Mouse (Mus musculus) forebrain, embryonic 13.5 days (tissue): Measurements from ENCODE around the gene Mzt1. TPM values are rescaled to one million over a fixed set of nuclear protein-coding genes. Genes with fewer than 3 reads are reported as not detected.

Experiments
- ATAC-seq: fragments of 200-750 bp; cut with Nextera tagmentation; 2 replicates; pipeline ENCODE4 v1.8.0; 2017
- H3K27ac ChIP-seq: fragments of 300-500 bp; sonication (generic); 2 replicates; pipeline ENCODE4 v1.5.1; 2015; ENCODE audit warnings: inconsistent platforms, mild to moderate bottlenecking, moderate library complexity
- H3K27me3 ChIP-seq: fragments of 300-500 bp; sonication (generic); 2 replicates; pipeline ENCODE4 v1.6.1; 2015; ENCODE audit warnings: mild to moderate bottlenecking, inconsistent platforms
- H3K36me3 ChIP-seq: fragments of 300-500 bp; sonication (generic); 2 replicates; pipeline ENCODE4 v1.6.1; 2015; ENCODE audit warnings: mild to moderate bottlenecking, inconsistent platforms; ENCODE audit not compliant: poor library complexity, severe bottlenecking
- H3K4me1 ChIP-seq: fragments of 300-500 bp; sonication (generic); 2 replicates; pipeline ENCODE4 v1.6.1; 2015; ENCODE audit warnings: inconsistent platforms
- H3K4me2 ChIP-seq: fragments of 300-500 bp; sonication (generic); 2 replicates; pipeline ENCODE4 v1.6.1; 2015; ENCODE audit warnings: inconsistent platforms, mild to moderate bottlenecking, moderate library complexity
- H3K4me3 ChIP-seq: fragments of 300-500 bp; sonication (generic); 2 replicates; pipeline ENCODE4 v1.5.1; 2015; ENCODE audit warnings: mild to moderate bottlenecking, inconsistent platforms
- H3K9ac ChIP-seq: fragments of 300-500 bp; sonication (generic); 2 replicates; pipeline ENCODE4 v1.6.1; 2015; ENCODE audit warnings: mild to moderate bottlenecking, inconsistent platforms
- H3K9me3 ChIP-seq: fragments of 300-500 bp; sonication (generic); replicated peaks from 2 replicates; pipeline ENCODE4 v1.6.1; 2016; ENCODE audit warnings: inconsistent platforms
- WGBS: fragments of 180-500 bp; shearing (Covaris S2); methylation state at CpG from one replicate; pipeline ENCODE4 v1.1.7; 2015; 5-methylcytosine and 5-hydroxymethylcytosine counted together
- polyA plus RNA-seq: library from polyadenylated mRNA; unstranded; fragments of >200 nt; fragmentation: Nextera tagmentation; extraction: Ambion mirVana; gene quantifications from 2 replicates; pipeline ENCODE4 v1.2.1, GENCODE M21; 2015

Mzt1 gene
- 131 and 146 TPM in 2 replicates for polyA plus RNA-seq

DNA sequence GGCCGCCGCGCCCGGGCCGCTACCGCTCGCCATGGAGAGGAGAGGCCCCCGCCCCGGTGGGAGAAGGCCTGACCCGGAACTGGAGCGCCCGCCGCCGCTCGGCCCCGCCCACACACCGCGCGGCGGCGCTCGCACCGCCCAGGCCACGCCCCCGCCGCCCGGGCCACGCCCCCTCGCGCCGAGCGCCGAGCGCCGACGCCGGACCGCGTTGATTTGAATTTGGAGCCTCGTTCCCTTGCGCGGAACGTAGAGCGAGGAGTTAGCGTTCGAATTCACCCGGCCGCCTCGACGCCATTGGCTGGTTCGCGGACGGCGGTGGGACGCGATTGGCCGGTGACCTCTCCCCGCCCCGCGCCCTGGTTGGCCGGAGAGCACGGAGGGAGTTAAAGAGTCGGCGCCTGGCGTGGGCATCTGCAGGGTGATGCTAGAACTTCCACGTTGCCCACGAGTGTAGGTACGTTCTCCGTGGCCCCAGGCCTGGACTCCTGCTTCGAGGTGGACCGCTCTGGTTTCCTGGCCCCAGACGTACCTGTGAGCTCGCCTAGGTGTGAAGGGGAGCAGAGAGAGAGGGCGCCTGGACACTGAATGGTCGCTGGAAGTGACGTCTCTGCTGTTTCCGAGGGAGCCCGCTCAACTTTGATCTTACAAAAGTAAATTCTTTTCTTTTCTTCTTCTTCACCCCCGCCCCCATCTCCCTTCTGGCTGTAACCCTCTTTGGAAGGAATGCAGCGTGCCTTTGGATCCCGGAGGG is at the start of gene Mzt1, which contains the start of gene Bora:
Gene Mzt1, minus strand, starts transcription at position 104 of the 751 bp plus-strand sequence.
Gene Bora, plus strand, starts transcription at position 192 of the 751 bp plus-strand sequence.
- Histone ChIP-seq H3K36me3 (peaks cover 1% of the 10 kb centered on the region; the same call in 1 of the 2 replicates), H3K4me3 (peak within 1 kb of the TSS; percentile 99), H3K9ac (peak within 1 kb of the TSS; percentile 96), H3K27ac (peak within 1 kb of the TSS; percentile 83), H3K4me1 (peaks cover 35% of the 10 kb centered on the region), H3K27me3 (no peaks in the 10 kb centered on the region), H3K4me2 (peak within 1 kb of the TSS; percentile 78), H3K9me3 (no peaks in the 10 kb centered on the region)
- under 1% methylated on average over 61 of the region's 81 CpGs for WGBS
- ATAC-seq = peak; percentile 96

- no peak overlapping the region for H3K27ac ChIP-seq
- H3K27me3 ChIP-seq = no peaks in the 10 kb centered on the region
- no peak overlapping the region for H3K4me2 ChIP-seq
- WGBS = 92% methylated on average over 7 of the region's 7 CpGs
- H3K9me3 ChIP-seq = no peaks in the 10 kb centered on the region
- peaks cover 74% of the 10 kb centered on the region for H3K36me3 ChIP-seq
- no peak for ATAC-seq
- H3K9ac ChIP-seq = no peak overlapping the region
- no peak overlapping the region for H3K4me3 ChIP-seq
- no peaks in the 10 kb centered on the region for H3K4me1 ChIP-seq
Measured at GRCm38 (mm10) chr14:99088947-99089346, 43.0 kb upstream of the Mzt1 start.

GRCm38 (mm10) chr14:99071146-99071545 is 25.2 kb upstream of the Mzt1 start:
- Histone ChIP-seq H3K36me3 (peaks cover 56% of the 10 kb centered on the region), H3K27me3 (no peaks in the 10 kb centered on the region), H3K9me3 (no peaks in the 10 kb centered on the region), H3K27ac (no peak overlapping the region), H3K4me1 (no peaks in the 10 kb centered on the region), H3K4me3 (no peak overlapping the region), H3K4me2 (no peak overlapping the region), H3K9ac (no peak overlapping the region)
- WGBS = 88% methylated on average over 4 of the region's 4 CpGs
- ATAC-seq = no peak

DNA sequence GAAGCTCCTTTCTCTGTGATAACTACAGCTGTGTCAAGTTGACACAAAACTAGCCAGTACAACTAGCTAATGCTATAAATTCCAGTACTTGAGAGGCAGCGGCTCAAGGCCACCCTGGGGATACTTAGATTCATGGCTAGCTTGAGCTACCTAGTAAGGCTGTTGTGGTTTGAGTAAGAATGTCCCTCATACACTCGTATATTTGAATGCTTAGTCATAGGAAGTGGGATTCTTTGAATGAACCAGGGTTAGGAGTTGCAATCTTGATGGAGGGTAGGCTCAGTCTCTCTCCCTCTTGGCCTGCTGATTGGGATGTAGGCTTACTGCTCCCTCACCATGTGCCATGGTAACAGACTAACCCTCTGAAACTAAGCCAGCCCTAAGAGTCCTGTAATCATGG is 17.2 kb upstream of the Mzt1 start:
- Histone ChIP-seq H3K27me3 (no peaks in the 10 kb centered on the region), H3K4me3 (no peak overlapping the region), H3K27ac (no peak overlapping the region), H3K4me2 (no peak overlapping the region), H3K9me3 (no peaks in the 10 kb centered on the region), H3K9ac (no peak overlapping the region), H3K36me3 (peaks cover 49% of the 10 kb centered on the region), H3K4me1 (no peaks in the 10 kb centered on the region)
- ATAC-seq = no peak
- 97% methylated on average over 2 of the region's 2 CpGs for WGBS

- peaks cover 52% of the 10 kb centered on the region for H3K36me3 ChIP-seq
- no peak overlapping the region for H3K4me3 ChIP-seq
- no peak overlapping the region for H3K9ac ChIP-seq
- no peaks in the 10 kb centered on the region for H3K4me1 ChIP-seq
- H3K27ac ChIP-seq = no peak overlapping the region
- no peaks in the 10 kb centered on the region for H3K9me3 ChIP-seq
- 85% methylated on average over 12 of the region's 12 CpGs for WGBS
- peak; percentile 65 for ATAC-seq
- no peaks in the 10 kb centered on the region for H3K27me3 ChIP-seq
- no peak overlapping the region for H3K4me2 ChIP-seq
Measured at GRCm38 (mm10) chr14:99060616-99061015, 14.7 kb upstream of the Mzt1 start.

GRCm38 (mm10) chr14:99058959-99059586 is 13.1 kb upstream of the Mzt1 start:
- no peak overlapping the region for H3K4me2 ChIP-seq
- H3K36me3 ChIP-seq = peaks cover 44% of the 10 kb centered on the region
- H3K4me1 ChIP-seq = no peaks in the 10 kb centered on the region
- H3K27ac ChIP-seq = no peak overlapping the region
- 86% methylated on average over 7 of the region's 7 CpGs for WGBS
- H3K9ac ChIP-seq = no peak overlapping the region
- ATAC-seq = 0 out of 2 replicates have a peak, but pooled peaks have one; percentile 51
- H3K9me3 ChIP-seq = no peaks in the 10 kb centered on the region
- H3K4me3 ChIP-seq = no peak overlapping the region
- H3K27me3 ChIP-seq = no peaks in the 10 kb centered on the region

DNA sequence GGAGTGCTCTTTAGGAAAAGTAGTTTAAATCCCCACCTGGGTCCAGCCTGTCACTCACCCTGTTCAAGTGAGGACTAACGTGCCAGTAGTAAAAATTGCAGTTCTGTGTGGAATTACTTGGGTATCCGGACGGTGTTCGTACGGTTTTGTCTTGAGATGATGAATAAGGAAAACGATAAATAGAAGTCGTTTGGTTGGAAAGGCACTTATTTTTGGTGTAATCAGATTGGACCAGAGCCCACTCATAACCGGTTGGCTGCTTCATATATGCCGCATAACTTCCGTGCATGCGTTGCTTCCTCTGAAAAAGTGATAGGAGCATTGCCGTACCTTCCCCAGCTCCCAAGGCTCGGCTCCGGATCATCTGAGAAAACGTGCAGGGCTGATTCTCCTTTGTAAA is 848 bp upstream of the Mzt1 start:
- 1% methylated on average over 15 of the region's 15 CpGs for WGBS
- peak overlapping the region; percentile 96 for H3K9ac ChIP-seq
- peaks cover 30% of the 10 kb centered on the region for H3K4me1 ChIP-seq
- peak overlapping the region; percentile 99 for H3K4me3 ChIP-seq
- no peaks in the 10 kb centered on the region for H3K27me3 ChIP-seq
- H3K4me2 ChIP-seq = peak overlapping the region; percentile 78
- peaks cover 3% of the 10 kb centered on the region; the same call in 1 of the 2 replicates for H3K36me3 ChIP-seq
- no peak overlapping the region; the same call in 1 of the 2 replicates for H3K27ac ChIP-seq
- peak; percentile 44; the same call in 1 of the 2 replicates for ATAC-seq
- H3K9me3 ChIP-seq = no peaks in the 10 kb centered on the region

- Histone ChIP-seq H3K27me3 (no peaks in the 10 kb centered on the region), H3K4me2 (peak overlapping the region; percentile 78), H3K9ac (peak overlapping the region; percentile 96), H3K4me1 (peaks cover 38% of the 10 kb centered on the region), H3K9me3 (no peaks in the 10 kb centered on the region), H3K36me3 (no peaks in the 10 kb centered on the region), H3K27ac (peak overlapping the region; percentile 83), H3K4me3 (peak overlapping the region; percentile 99)
- peak; percentile 34 for ATAC-seq
- WGBS = under 1% methylated on average over 55 of the region's 70 CpGs
Measured at GRCm38 (mm10) chr14:99045378-99046030, 430 bp downstream of the Mzt1 start.

DNA sequence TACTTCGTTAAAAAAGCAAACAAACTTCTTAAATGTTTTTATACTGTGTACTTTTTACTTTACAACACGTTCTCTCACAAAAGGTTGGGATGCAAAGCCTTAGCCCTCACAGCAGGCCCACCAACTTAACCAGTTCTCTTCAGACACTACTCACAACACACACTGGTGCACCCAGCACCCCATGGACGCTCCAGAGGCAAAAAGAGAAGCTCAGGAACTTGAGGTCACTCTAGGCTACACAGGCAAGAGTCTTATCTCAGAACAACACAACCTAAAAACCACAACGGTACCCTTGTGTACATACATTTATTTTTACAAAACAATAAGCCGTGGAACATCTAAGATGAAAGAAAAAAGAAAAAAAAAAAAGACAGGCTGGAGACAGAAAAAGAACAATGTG is 1.2 kb downstream of the Mzt1 start:
- H3K9ac ChIP-seq = peak overlapping the region; percentile 96
- H3K36me3 ChIP-seq = no peaks in the 10 kb centered on the region
- H3K4me2 ChIP-seq = peak overlapping the region; percentile 78
- WGBS = 7% methylated on average over 5 of the region's 5 CpGs
- H3K4me3 ChIP-seq = peak overlapping the region; percentile 99
- no peaks in the 10 kb centered on the region for H3K9me3 ChIP-seq
- H3K4me1 ChIP-seq = peaks cover 38% of the 10 kb centered on the region
- no peaks in the 10 kb centered on the region for H3K27me3 ChIP-seq
- ATAC-seq = no peak
- no peak overlapping the region for H3K27ac ChIP-seq

GRCm38 (mm10) chr14:99044096-99044495 is 1.8 kb downstream of the Mzt1 start:
- Histone ChIP-seq H3K4me3 (peak overlapping the region; percentile 99), H3K4me1 (peaks cover 38% of the 10 kb centered on the region), H3K27ac (no peak overlapping the region; the same call in 1 of the 2 replicates), H3K27me3 (no peaks in the 10 kb centered on the region), H3K9ac (peak overlapping the region; percentile 45), H3K36me3 (peaks cover 5% of the 10 kb centered on the region; the same call in 1 of the 2 replicates), H3K9me3 (no peaks in the 10 kb centered on the region), H3K4me2 (peak overlapping the region; percentile 78)
- WGBS = 28% methylated on average over 10 of the region's 10 CpGs
- ATAC-seq = no peak

- H3K9me3 ChIP-seq = no peaks in the 10 kb centered on the region
- peak overlapping the region; percentile 45 for H3K9ac ChIP-seq
Measured at GRCm38 (mm10) chr14:99043499-99043898, 2.4 kb downstream of the Mzt1 start.

GRCm38 (mm10) chr14:99041416-99041815 is 4.5 kb downstream of the Mzt1 start:
- Histone ChIP-seq H3K27me3 (no peaks in the 10 kb centered on the region), H3K9ac (no peak overlapping the region), H3K9me3 (no peaks in the 10 kb centered on the region), H3K4me1 (peaks cover 30% of the 10 kb centered on the region), H3K36me3 (peaks cover 15% of the 10 kb centered on the region), H3K27ac (no peak overlapping the region), H3K4me3 (no peak overlapping the region), H3K4me2 (no peak overlapping the region)
- 67% methylated on average over 4 of the region's 4 CpGs for WGBS
- ATAC-seq = no peak

More at GRCm38 (mm10) chr14:99043499-99043898, 2.4 kb downstream of the Mzt1 start:
- H3K27me3 ChIP-seq = no peaks in the 10 kb centered on the region
- 58% methylated on average over 1 of the region's 1 CpGs for WGBS
- peak overlapping the region; percentile 99; the same call in 1 of the 2 replicates for H3K4me3 ChIP-seq
- H3K4me1 ChIP-seq = peaks cover 38% of the 10 kb centered on the region
- no peak overlapping the region for H3K27ac ChIP-seq
- H3K4me2 ChIP-seq = peak overlapping the region; percentile 78
- H3K36me3 ChIP-seq = peaks cover 8% of the 10 kb centered on the region; the same call in 1 of the 2 replicates
- ATAC-seq = no peak
